Mouse (Mus musculus) monocyte, adult 2 months (primary cell): ENCODE measurements at regions not wholly inside any gene's neighbourhood (a gene's known extent, or its start where the extent isn't known, plus 50 kb on each side); places are given as distances from the start of the nearest gene placed in this dataset.

ENCODE experiments used
- DNase-seq, 2 experiments: peaks; one replicate each; pipeline ENCODE4 v3.0.0; 2022; ENCODE audit warnings: low spot score in 2 of 2, low read depth in 1 of 2

DNA sequence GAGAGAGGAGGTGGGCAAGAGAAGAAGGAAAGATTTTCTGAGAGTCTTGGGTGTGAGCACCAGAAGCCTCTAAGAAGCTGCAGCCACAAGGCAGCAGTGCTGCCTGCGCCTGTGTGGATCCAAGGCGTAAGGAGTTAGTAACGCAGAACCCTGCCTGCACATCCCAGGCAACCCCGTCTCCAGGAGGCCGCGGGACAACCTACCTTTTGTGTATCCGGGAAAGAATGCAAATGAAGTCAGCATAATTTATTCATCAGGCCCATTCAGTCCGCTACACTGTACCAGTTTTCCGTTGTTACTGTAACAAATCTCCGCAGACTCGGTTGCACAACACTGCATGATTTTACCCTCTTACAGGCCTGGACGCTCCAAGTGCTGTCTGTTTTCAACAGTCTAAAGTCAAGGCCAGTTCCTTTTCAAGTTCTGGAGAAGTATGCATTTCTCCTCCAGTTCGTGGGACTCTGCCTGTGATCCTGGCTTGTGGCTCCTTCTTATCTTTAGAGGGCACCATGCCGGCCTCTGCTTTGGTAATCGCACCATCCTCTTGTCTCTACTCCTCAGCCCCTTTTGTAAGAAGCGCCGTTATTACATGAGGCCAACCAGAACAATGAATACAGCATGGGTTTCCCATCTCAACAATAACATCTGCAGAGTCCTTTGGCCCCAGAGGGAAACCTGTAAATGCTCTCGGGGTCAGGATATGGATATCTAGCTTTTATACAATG, 133.8 kb downstream of the Nufip1 start:
- no peak for DNase-seq

DNA sequence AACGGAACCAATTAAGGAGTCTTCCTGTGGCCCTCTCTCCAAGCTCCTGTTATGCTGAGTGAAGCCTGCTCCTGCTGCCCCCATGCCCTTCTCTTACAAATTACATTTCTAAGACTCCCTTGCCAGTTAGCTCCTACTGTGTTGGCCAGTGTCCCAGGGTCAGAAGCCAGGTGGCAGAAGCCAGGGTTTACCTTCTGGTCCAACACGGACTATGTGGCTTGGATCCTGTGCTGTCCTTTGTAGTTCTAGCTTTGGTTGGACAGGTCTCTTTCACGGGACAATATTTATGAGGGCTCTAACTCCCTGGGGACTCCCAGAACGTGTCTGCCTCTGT, 134.3 kb downstream of the Nufip1 start:
- no peak for DNase-seq

DNA sequence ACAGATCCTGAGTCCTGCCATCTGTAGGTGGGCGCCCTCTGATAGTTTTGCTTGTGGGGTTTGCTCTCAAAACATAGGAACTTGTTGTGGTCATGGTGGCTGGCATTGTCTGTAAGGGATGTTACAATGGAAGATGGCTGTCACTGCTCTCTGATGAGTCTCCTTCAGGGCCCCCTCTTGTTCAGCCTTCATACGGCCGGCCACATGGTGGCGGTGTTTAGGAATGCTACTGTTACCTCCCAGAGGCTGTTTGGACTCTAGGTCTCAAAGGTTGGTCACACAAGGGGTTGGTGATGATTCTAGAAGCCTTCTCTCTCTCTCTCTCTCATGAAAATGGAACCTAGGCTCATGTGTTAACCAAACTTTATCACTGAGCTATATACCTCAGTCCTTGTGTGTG, 137.0 kb downstream of the Nufip1 start:
- DNase-seq, result no peak

DNA sequence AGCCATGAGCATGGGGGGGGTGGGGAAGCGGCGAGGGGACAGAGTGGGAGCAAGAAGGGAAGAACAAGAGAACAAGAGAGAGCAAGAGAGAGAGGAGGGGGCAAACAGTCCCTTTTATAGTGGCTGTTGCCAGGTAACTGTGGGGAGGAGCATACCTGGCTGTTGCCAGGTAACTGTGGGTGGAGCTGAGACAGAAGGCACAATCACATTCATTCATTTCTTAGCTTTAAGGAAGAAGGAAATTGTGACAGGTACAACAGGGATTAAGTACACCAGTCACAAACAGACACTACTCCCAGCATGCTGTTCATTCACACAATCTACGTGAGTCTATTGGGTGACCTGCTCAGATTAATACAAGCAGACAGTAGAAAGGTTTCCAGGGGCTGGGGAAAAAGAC, 143.2 kb downstream of the Nufip1 start:
- DNase-seq, result no peak

GRCm38 (mm10) chr14:76254565-76255501, 144.1 kb downstream of the Nufip1 start:
- DNase-seq, result no peak

DNA sequence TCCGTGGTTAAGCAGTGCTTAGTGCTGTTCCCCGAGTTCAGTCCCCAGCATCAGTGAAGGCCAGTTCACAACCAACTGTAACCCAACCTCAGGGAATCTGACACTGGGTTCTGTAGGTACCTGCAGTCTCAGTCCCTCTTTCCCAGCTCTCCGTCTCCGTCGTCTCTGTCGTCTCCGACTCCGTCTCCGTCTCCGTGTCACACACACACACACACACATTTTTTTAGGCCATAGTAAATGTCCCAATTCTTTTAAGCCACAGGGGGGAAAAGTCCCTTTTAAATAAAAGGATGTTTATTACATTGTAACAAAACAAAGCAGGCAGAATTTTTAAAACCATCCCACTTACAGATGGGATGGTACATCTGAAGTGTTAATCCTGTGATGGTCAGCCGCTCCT, 145.3 kb downstream of the Nufip1 start:
- DNase-seq, result no peak

- DNase-seq, result no peak
Measured at GRCm38 (mm10) chr14:76258626-76259025, 147.9 kb downstream of the Nufip1 start.

GRCm38 (mm10) chr14:76260628-76261293, 150.1 kb downstream of the Nufip1 start:
- no peak for DNase-seq

DNA sequence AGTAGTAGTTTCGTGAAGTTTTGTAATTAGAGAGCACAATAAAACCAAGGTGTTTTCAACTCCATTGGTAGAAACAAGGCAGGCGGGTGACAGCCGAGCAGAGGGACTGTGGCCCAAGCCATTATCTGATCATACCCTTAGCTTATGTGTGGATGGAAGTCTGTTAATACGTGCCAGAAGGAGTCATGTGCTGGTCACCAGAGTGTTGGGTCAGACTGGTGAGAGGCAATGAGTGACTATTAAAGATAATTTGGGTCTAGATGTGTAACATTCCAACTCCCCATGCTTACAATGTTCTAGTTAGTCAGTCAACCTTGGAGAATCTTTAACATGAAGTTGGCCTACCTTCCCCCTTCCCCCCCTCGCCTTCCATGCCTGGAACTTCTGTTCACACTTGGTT, 151.1 kb upstream of the Tsc22d1 start:
- no peak for DNase-seq

- DNase-seq, result no peak
Measured at GRCm38 (mm10) chr14:76265819-76266218, 148.9 kb upstream of the Tsc22d1 start.

DNA sequence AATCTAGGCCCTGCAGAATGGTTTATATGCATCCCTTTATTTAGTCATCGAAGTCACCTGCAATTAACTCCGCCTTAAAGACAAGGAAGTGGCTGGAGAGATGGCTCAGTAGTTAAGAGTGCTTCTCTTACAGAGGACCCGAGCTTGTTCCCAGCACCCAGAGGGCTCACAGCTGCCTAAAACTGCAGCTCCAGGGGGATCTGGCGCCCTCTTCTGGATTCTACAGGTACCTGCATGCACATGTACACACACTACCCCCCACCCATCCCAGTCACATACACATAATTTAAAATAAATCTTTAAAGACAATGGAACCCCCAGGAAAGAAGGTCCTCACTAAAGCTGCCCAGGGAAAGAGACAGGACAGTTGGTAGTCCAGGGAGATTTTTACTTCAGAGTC, 148.5 kb upstream of the Tsc22d1 start:
- DNase-seq, result no peak

- no peak for DNase-seq
Measured at GRCm38 (mm10) chr14:76267091-76267490, 147.7 kb upstream of the Tsc22d1 start.

DNA sequence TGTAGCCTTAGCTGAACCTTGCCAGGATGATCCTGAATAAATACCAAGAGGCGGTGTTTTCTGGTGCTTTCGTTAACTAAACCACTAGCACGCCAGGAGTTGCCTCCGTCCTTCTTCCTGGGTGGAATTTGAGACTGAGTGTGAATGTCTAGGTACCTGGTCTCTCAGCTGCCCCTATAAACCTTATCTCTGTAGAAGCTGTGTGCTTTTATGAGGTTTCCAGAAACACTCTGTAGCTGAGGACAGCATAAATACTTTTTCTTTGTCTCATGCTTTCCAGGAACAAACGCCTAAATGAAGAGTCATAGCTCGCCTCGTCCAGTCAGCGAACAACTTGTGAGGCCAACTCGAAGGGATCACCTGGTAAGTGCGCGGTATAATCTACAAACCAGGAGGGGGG, 143.6 kb upstream of the Tsc22d1 start:
- no peak for DNase-seq

GRCm38 (mm10) chr14:76272840-76273239, 141.9 kb upstream of the Tsc22d1 start:
- no peak for DNase-seq

DNA sequence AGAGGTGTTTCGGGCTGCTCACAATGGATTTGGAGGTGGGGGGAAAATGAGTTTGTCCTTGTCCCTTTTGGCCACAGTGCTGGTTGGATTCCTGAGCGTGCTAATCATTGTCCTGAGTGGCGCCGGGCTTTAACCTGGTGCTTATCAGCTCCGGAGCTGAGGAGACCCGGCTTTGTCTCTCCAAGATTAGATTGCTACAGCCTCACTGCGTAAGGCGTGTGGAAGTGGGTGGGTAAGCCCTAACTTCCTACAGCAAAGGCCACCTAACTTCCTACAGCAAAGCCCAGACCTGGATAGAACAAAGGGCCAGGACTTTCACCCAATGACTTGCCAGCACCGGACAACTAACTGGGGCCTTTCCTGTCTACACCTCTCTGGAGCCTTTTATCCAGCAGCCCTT, 138.1 kb upstream of the Tsc22d1 start:
- DNase-seq, result no peak

DNA sequence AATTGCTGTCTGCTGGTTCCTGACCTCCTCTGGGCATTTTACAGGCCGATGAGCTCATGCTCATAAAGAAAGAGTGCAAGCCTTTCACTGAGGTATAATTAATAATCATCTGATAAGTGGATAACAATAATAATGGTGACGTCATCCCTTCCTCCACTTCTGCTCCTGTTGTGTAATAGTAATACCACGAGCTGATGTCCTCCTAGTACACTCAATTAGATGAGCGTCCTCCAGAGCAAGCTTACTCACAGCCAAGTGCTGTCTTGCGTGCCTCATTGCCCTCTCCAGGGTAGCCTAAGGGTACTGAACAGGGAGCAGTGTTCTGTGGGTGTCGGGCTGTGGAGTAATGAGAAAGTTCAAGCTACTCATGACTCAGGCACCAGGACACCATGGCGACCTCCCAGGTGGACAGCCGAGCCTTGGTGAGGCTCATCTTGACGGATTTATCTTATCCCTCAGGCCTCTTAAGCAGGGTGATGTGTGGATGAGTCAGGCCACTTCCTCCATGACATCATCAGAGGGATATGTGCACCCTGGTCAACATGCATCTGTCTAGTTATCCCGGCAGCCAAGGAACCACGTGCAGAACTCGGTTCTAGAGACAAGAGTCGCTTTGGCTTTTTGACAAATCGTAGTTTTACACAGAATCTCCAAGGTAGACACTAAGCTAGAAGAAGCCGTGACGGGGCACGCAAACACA, 135.9 kb upstream of the Tsc22d1 start:
- no peak for DNase-seq

DNA sequence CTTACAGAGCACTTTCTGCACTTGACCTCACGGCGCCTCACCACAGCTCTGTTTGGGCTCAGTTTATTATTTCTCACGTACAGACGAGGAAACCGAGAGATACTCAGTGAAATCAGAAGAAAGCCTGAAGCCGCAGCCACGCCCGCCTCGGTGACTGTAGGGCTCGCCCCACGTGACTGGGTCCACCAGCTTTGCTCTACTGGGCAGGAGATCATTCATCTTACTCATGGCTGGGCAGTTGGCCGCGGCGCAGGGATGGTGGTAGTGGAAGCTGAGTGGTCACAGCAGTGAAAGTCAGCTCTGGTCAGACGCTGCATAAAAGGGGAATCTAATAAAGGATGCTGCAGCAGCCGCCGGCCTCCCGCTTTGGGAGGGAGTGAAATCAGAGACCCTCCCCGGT, 135.2 kb upstream of the Tsc22d1 start:
- no peak for DNase-seq

DNA sequence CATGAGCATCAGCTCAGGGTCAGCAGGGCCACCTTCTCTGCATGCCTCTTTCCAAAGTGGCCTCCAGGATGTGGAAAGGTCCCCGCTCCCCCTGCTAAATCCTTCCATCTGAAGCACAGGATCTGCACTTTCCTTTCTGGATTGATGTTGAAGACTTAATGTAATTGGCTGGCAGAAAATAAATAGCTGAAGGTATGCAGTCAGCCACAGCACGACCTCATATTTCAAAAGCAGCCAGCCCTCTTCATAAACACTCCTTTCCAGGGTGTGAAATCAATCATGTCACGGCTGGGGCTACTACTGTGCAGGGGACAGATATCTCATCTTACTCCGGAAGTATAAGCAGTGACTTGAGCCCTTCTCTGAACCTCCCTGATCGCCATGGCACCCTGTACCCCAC, 132.9 kb upstream of the Tsc22d1 start:
- no peak for DNase-seq

- DNase-seq, result no peak
Measured at GRCm38 (mm10) chr14:76287768-76288167, 127.0 kb upstream of the Tsc22d1 start.

- DNase-seq, result no peak
Measured at GRCm38 (mm10) chr14:76290401-76291018, 124.3 kb upstream of the Tsc22d1 start.

DNA sequence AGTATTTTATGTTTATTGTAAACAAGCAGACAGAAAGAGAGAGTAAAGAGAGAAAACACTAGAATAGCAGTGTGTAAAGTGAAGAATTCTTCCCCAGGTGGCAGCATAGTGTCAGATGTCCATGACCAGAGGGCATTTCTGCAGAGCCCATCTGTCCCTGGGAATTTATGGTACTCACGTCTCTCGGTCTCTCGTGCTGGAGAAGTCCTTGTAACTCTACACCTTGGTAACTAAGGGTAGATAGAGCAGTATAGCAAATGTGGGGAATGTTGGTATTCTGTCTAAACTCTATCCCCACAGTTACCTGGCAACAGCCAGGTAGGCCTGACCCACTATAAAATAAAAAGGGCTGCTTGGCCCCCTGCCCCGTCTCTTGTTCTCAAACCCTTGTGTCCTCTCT, 122.5 kb upstream of the Tsc22d1 start:
- DNase-seq, result no peak
